Mouse (Mus musculus) ovary, postnatal 10 days (tissue): ENCODE data around the gene Lipa.

Experiments used
- DNase-seq: peaks from one replicate; pipeline ENCODE4 v3.0.0; 2022; ENCODE audit warnings: low spot score

Lipa gene

GRCm38 (mm10) chr19:34461451-34462019, 65.7 kb downstream of the Lipa start:
- DNase-seq = no peak

GRCm38 (mm10) chr19:34450784-34451370, 76.4 kb downstream of the Lipa start:
- DNase-seq = no peak

- no peak for DNase-seq
These were observed 78.4 kb downstream of the Lipa start for GRCm38 (mm10) chr19:34448851-34449250.

- DNase-seq = no peak
These were observed 81.8 kb downstream of the Lipa start for GRCm38 (mm10) chr19:34445410-34446012.

- DNase-seq = no peak
These were observed 82.5 kb downstream of the Lipa start for GRCm38 (mm10) chr19:34444785-34445184.
